Mouse (Mus musculus) urinary bladder, postnatal 14 days (tissue): ENCODE data around the gene Anks1b.
A peak's percentile ranks its signal among the peaks of the same experiment; 100 is the strongest.

Experiments used
- DNase-seq: peaks from one replicate; pipeline ENCODE4 v3.0.0; 2021; ENCODE audit warnings: low spot score

Gene Anks1b

DNA sequence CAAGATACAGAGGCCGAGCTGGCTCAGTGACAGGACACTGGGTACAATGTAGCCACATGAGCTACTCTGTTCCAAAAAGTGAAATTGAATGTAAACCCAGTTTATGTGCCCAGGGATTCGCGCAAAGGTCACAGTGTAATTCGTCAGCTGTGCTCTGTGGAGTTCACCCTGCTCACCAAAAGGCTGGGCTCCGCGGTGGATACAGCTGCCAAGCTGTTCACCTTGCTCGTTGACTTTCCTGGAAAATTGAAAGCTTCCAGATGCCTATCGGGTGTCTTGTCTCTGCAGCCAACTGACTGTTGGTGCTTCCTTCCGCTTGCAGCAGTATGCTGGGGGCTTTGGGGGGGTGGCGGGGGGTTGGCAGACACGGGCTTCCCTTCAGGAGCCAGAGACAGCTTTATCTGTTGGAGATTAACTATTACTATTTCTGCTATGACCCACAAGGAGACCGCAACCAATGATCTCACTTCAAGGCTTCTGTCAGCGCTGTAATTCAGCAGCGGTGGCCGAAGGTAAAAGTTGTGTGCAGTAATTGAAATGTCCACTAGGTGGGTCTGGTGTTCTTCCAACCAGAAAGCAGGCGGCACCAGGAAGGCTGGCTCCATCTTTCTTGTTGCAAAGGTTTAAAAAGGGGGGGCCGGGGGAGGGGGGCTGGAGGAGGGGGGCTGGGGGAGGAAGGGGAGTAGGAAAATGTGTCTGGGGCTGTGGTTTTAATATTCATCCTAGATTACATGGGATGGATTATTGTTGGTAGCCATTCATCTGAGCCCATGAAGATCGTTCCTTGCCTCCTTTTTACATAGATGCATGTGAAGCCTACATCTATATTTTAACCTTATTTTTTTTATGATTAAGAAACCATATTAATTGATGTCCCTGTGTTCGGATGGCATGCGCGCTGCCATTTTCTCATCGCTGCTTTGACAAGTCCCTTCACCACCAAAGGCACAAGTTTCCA lies 855.4 kb downstream of the Anks1b start:
- peak; percentile 49 for DNase-seq

DNA sequence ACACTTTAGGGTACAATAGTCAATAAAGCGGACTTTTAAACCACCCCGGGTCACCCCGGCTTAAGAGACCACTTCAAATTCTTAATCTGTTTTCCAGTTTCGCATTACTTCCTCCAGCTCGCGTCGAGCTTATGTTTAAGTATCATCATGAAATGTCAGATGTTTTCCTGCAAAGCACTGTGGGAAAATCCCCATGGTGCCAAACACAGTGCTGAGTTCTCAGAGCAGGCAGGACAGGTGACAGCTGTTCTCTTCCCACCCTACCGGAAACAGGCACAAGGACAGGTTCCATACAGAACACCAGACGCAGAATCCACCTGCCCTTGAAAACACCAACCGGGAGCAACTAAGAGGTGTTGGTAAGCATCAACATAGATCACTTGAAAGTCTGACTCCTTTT lies 856.2 kb downstream of the Anks1b start:
- no peak for DNase-seq

DNA sequence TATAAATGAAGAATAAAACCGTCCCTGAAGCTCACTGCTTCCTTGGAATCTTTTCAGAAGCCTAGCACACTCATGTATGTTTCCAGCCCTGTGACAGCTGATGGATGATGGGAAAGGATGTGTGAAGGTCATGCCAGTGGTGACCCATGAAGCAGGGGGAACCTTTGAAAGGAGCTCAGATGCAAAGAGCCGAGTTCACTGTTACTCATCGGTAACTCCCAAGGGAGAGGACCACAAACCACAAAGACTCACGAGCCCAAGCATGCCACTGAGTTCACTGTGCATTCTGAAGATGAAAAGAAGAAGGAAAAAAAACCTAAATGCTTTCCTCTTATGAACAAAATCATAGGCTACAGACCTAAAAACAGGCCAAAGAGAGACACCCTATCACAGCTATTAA lies 859.5 kb downstream of the Anks1b start:
- DNase-seq, result no peak

- no peak for DNase-seq
Measured at GRCm38 (mm10) chr10:90733632-90734031, 860.3 kb downstream of the Anks1b start.

- DNase-seq, result no peak
Measured at GRCm38 (mm10) chr10:90738475-90738874, 865.2 kb downstream of the Anks1b start.

DNA sequence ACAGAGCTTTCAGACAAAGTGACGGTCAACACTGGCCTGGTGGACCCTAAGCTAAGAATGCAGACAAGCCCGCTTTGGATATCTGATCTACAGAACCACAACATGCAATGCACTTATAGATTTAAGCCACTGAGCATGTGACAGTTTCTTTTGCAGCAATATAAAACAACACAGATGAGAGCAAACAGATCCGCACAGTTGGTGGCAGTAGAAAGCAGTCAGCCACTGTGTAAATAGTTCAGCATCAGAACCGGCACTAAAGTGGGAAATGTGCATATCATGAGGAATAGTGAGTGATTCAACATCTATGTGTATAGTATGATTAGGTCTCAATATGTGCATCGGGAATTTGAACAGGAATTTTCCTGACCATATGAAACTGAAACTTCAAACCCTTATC lies 867.6 kb downstream of the Anks1b start:
- DNase-seq, result no peak

DNA sequence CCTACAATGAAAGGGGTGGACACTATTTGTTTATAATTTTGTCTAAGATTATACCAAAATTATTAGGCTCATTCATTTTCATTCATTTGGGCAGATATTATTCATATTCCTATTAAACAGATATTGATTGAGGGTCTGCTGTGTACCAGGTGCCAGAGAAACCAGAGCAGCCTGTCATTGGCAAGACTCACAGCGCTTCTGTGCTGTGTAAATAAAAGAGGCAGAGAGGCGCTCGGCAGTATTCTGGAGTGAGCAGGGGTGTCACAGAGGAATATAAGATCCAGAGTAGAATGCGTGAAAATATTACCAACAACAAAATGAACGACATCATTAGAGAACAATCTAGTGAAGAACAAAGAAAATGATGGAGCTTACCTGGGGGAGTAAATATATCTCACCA lies 878.6 kb downstream of the Anks1b start:
- DNase-seq, result no peak

- DNase-seq, result no peak
Measured at GRCm38 (mm10) chr10:90753106-90753505, 879.8 kb downstream of the Anks1b start.

DNA sequence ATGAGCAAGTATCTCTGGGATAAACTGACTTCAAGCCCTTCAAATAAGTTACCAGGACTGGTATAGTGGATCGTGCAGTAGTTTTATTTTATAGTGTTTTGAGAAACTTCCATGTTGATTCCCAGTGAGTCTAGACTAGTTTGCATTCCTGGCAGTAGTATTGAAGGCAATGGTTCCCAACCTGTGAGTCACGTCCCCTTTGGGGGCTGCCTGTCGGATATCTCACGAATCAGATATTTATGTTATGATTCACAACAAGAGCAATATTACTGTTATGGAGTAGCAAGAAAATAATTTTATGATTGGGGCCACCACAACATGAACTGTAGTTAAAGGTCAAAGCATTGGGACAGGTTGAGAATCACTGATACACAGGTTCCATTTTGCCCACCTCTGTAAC lies 884.5 kb downstream of the Anks1b start:
- no peak for DNase-seq

DNA sequence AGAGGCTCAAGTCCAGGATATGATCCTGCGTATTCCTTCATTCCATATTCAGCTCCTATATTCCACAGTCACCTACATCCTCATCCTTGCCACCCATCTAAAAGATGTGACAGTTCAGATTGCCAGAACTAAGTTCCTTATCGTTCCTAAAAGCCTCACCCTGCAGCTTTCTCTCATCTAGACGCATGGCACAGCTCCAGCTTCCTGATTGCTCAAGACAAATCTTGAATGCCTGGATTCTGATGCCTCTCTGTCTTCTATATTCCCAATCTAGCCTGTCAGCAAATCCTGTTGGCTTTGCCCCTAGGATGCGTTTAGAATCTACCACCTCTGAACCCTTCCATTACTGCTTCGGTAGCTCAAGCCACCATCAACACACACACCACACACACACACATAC lies 886.6 kb downstream of the Anks1b start:
- DNase-seq, result no peak

GRCm38 (mm10) chr10:90766261-90766660 lies 893.0 kb downstream of the Anks1b start:
- DNase-seq, result no peak

- no peak for DNase-seq
Measured at GRCm38 (mm10) chr10:90770403-90770955, 897.2 kb downstream of the Anks1b start.

DNA sequence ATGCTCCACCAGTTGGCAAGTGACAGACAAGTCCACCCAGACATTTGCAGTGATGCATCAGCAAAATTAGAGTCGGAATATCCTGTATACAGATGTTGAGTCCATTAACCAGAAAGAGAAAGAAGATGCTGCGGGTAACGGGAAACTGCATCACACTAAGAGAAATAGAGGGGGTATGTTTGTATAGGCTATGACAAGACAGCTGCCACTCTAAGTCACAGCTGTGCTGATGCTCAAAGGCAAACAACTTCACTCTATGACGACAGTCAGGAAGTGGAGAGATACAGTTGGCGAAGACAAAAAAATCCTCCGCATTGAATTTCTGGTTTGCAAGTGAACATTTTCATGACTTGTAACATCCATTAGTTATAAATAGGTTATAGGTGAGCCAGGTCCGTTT lies 897.7 kb downstream of the Anks1b start:
- no peak for DNase-seq

DNA sequence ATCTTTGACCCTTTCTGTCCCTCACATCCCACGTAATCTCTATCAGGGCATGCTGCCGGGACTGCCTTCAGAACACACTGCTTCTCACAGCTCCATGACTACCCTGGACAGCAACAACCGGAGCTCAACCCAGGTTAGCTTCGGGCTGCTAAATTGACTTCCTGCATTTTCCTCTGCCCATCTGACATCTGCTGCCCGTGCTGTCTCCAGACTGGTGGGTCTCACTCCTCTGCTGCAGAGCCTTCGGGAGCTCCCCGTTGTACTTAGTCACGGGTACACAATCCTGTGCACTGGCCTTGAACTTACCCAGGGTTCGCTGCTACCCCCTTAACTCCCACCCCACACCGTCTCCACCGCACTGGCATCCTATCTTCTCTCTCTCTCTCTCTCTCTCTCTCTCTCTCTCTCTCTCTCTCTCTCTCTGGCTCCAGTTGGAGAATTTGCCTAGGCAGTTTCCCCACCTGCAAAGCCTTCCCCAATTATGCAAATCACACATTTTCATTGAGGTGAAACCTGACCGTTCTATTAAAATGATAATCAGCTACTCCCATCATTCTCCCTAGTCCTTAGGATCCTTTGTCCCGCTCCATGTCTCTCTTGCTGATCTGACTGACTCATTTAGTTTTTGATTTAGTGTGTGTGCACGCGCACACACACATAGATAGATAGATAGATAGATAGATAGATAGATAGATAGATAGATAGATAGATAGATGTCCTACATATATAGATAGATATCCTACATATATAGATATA lies 898.3 kb downstream of the Anks1b start:
- no peak for DNase-seq

DNA sequence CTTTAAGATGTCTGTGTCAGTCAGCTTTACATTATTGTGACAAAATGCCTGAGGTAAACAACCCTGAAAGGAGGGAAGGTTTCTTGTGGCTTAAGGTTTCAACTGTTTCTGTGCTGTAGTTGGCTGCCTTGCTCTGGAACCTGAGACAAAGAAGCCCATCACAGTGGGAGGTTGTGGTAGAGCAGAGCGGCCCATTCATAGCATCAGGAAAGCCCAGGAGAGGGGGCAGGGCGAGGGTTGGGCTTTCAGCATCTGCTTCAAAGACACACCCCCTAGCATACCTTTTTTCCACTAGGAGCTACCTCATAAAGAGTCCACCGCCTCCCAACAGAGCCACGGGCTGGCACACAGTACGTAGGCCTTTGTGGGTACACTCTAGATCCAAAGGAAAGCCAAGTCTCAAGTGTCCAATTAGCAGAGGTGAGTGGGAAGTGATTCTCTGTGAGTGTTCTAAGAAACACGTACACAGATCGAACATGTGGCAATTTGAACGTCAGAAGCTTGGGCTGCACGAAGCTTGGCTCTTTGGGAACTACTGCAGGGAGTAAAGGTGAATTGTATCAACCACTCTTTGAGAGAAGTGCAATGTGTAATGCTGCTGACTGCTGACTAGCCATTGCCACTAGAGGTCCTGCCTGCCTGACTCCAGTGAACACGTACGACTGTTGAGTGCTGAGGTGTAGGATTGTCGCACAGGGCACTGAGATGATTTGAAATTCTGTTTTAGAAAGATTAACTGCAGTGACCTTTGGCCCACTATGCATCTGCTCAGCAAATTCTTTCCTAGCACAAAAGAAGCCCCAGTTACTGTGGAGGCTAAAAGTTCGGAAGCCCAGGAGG lies 906.5 kb downstream of the Anks1b start:
- no peak for DNase-seq

DNA sequence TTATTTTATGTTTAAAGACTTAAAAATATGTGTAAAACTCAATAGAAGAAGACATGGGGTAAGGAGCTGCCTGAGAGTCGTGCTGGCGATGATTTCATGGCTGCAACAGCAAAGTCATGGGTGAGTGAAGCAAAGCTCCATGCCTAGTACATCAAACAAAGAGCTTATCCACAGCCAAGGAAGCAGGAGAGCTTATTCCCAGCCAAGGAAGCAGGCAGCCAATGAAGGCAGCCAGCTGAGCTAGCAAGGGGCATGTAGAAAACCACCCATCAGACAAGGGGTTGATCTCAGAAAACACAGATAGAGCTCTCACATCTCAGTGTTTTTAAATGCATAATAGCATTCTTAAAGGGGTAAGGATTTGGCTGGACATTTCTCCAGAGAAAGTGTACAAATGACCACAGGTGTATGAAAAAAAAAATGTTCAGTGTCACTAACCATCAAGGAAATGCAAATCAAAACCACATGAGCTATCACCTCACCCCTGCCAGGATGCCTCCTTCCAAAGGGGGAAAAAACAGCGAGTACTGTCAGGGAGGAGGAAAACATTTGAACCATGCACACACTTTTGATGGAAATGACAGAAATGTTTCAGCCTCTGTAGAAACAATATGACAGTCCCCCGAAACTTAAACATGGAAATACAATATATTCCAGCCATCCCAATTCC lies 911.8 kb downstream of the Anks1b start:
- no peak for DNase-seq

GRCm38 (mm10) chr10:90785680-90786079 lies 912.4 kb downstream of the Anks1b start:
- DNase-seq, result no peak

GRCm38 (mm10) chr10:90803112-90803511 lies 929.8 kb downstream of the Anks1b start:
- no peak for DNase-seq

DNA sequence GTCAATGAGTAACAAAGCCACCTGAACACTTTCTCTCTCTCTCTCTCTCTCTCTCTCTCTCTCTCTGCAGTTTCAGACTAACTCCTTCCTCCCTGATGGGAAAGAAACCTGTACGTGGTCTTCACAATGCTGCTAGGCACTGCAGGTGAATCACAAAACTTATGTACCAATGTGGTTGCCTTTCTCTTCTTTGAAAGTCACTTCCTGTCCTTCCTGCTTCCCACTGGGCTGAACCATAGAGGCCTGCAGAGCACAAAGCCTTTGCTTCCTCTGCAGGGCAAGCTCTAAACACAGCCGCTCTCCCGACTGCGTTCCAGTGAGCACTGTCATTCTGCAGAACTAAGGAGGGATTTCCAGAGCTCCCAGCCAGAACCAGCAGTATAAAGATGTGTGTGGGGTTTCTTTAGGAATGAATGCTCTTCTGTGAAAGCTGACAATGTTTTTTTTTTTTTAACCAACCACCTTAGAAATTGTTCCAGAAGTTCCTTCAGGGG lies 931.3 kb downstream of the Anks1b start:
- DNase-seq, result no peak

DNA sequence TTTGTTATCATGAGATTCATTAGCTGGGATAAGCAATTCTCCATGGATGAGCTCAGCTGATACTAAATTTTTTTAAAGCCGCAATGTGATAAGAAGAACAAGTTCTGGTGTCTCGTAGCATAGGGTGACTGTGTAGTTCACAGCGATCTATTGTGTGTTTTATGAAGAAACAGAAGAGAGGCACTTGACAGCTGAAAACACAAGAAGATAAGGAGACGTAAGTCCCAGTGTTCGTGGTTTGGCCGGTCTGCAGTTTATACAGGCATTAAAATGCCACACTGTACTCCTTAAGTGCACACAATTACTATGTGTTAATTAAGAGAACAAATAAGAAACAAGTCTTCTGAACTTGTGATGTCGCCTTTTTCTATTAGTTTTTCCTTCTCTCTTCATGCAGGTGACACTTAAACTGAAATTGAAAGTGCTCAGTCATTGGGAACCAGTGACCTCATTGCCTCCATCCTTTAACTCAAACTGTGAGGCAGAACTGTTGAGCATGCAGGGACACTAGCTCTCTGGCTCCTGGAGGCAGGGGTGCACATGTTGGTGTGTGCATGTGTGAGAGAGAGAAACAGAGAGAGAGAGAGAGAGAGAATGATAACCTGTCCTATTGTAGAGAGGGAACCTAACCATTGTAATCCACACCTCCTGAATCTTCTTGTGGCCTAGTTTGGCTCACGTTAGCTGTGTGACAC lies 935.5 kb downstream of the Anks1b start:
- no peak for DNase-seq
